Mouse (Mus musculus) ES-Bruce4 (cell line): ENCODE data around the gene Kcnh6.

ENCODE experiments used
- CTCF ChIP-seq: IDR thresholded peaks from one replicate; pipeline ENCODE4 v1.8.1; 2011; ENCODE audit warnings: low read depth, low read length
- EP300 ChIP-seq: IDR thresholded peaks from 2 replicates; pipeline ENCODE4 v1.6.1; 2011; ENCODE audit warnings: low read depth, low read length; ENCODE audit not compliant: insufficient read depth
- POLR2A ChIP-seq: IDR thresholded peaks from one replicate; pipeline ENCODE4 v1.8.1; 2011; ENCODE audit warnings: low read length; ENCODE audit not compliant: insufficient read depth

GRCm38 (mm10) chr11:105974593-105974992 is 33.3 kb upstream of the Kcnh6 start:
- TF ChIP-seq POLR2A (no peak), CTCF (no peak), EP300 (no peak)
